Mouse (Mus musculus) erythroblast, embryonic 14.5 days (primary cell): ENCODE results near the gene Gpatch3.

Experiments used
- GATA1 ChIP-seq: IDR thresholded peaks from 2 replicates; pipeline ENCODE4 v1.6.1; 2012; ENCODE audit warnings: low read length, inconsistent platforms, mixed read lengths
- TAL1 ChIP-seq: IDR thresholded peaks from 3 replicates; pipeline ENCODE4 v1.6.1; 2012; ENCODE audit warnings: low read length, inconsistent platforms, mixed read lengths

DNA sequence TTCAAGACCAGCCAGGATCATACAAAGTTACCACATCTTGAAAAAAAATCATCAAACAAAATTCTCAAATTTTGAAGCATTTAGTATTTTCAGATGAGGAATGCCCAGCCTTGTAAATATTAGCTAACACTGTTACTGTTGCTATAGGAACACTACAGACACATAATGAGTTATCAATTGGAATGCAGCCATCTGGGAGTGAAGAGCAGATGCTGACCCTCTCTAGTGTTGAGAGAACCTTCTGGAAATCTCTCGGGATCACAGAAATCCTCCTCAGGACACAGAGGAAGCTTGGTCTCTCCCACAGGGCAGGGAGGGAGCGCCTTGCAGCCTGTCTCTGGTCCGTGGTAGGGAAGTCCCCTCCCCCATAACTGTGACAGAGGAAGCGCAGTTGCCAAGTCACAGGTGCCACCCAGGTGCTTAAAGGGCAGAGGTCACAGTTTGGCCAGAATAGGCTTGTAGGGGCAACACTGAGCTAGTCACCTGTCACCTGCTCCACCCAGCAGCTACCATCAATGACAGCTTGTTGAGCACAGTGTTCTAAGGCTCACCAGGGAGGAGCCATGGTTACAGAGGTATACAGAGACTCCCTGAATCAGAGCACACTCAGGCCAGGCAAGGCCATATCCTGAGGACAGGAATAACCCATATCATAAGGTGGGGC is 45.1 kb downstream of the Gpatch3 start:
- TF ChIP-seq TAL1 (no peak), GATA1 (no peak)
